Mouse (Mus musculus): ENCODE data around the gene Npsr1.

Npsr1 gene

GRCm38 (mm10) chr9:24097696-24098095 lies at the start of gene Npsr1:
Gene Npsr1 (plus strand): TSS chr9:24097996.
- in situ Hi-C loops (cut with MboI), result no loop called here

GRCm38 (mm10) chr9:24051538-24051937 lies 46.3 kb upstream of the Npsr1 start:
- in situ Hi-C loops (cut with MboI), result no loop called here

- in situ Hi-C loops (cut with MboI), result no loop called here
Observed at GRCm38 (mm10) chr9:24063251-24063650, 34.5 kb upstream of the Npsr1 start.

DNA sequence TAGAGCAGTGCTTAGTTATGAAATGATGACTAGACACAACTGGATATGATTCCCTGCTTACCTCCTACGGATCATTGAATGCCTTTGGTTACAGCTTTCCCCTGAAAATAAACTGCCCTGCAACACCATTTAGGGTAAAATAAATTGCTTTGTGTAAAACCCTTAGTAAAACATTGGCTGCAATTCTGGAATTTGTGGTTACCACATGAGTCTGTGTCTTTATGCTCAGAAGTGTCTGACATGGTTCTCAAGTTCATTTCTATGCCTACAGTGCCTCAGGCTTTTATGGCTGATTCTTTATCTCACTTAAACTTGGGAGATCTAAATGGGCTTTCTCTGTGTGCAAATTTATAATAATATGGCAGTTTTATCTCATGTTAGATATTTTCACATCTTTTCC lies 26.1 kb upstream of the Npsr1 start:
- in situ Hi-C loops (cut with MboI), result no loop called here

DNA sequence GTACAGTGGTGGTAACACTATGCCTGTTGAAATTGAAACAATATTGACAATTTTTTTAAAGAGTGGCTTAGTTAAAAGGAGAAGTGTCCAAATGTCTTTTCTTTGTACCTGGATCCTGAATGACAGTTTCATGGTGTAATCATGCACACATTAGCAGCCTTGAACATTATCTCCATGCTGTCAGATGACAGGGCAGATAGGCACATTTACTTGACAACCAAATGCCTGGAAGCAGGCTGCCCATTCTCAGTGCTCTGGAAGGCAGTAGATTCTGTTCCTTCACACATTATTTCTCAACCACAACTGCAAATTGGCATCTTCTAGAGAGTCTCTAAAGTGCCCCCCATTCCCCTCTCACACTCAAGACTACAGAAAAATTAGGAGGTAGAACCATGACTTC lies 20.2 kb upstream of the Npsr1 start:
- in situ Hi-C loops (cut with MboI), result no loop called here

DNA sequence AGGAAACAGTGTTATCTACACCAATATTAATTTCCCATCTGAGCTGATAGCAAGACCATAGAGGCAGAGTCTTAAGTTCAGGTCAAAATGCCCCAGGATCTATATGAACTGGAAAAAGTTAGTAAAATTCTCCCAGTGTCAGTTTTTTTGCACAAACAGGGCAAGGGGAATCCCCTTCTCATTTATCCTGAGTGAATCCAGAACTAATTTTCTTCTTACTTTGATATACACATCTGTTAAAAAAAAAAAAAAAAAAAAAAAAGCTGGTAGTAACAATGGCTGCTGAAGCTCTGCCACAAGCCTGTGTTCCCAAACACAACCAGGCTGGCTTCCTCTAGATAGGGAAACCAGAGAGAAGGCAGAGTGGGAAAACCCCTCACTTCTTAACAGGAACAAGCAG lies 5.9 kb upstream of the Npsr1 start:
- in situ Hi-C loops (cut with MboI), result no loop called here

DNA sequence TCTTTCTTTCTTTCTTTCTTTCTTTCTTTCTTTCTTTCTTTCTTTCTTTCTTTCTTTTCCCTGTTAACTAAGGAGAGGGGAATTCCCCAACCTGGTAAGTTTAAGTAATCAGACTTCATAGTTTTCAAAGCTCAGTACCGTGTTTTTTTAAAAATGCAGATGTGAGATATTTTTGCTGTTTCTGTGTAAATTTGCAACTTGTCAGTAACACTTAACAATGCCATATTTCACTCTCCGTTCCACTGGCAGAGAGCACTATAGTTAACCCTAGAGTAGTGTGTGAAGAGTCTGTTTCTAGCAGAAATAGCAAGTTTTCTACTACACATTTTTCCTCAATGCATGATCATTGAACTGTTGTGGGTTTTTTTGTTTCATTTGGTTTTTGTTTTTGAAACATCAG lies 730 bp downstream of the Npsr1 start:
- in situ Hi-C loops (cut with MboI), result no loop called here

- in situ Hi-C loops (cut with MboI), result no loop called here
Observed at GRCm38 (mm10) chr9:24099631-24100030, 1.8 kb downstream of the Npsr1 start.

DNA sequence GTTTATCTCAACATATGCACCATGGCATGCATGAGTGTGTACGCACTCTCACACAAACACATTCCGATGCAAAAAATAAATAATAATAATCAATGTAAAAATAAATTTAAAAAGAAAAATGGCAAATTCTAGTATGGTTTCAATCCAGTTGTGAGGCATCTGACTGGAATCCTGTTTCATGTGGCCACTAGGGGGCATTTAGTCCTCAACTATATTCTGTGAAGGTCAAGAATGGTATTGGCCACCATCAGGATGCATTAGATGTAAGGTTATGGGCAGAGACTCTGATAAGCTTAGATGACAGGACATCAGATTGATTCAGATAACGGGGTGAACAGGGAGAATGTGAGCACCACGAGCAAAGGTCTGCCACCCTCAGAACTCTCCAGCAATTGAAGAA lies 21.6 kb downstream of the Npsr1 start:
- in situ Hi-C loops (cut with MboI), result no loop called here

- in situ Hi-C loops (cut with MboI), result no loop called here
Observed at GRCm38 (mm10) chr9:24133142-24133541, 35.3 kb downstream of the Npsr1 start.

- in situ Hi-C loops (cut with MboI), result no loop called here
Observed at GRCm38 (mm10) chr9:24136354-24136753, 38.6 kb downstream of the Npsr1 start.

- in situ Hi-C loops (cut with MboI), result no loop called here
Observed at GRCm38 (mm10) chr9:24144341-24144740, 46.5 kb downstream of the Npsr1 start.

- in situ Hi-C loops (cut with MboI), result no loop called here
Observed at GRCm38 (mm10) chr9:24157208-24157607, 59.4 kb downstream of the Npsr1 start.

DNA sequence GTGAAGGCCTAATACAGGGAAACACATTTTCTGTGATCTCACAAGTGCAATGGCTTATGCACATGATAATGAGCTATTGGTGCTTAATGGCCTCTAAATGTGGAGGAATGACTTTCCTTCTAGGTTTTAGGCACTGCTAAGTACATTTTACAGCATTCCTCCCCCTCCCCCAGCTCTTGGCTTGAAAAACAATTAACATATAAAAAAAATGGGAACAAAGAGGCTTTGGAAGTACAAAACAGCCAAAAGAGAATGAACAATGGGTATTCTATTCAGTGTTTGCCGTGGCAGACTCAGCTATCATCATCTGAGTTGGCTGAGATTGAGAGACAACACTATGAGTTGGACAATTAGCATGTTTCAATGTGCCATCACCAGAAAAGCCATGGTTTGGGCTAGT lies 62.6 kb downstream of the Npsr1 start:
- in situ Hi-C loops (cut with MboI), result no loop called here

- in situ Hi-C loops (cut with MboI), result no loop called here
Observed at GRCm38 (mm10) chr9:24168501-24168900, 70.7 kb downstream of the Npsr1 start.

- in situ Hi-C loops (cut with MboI), result no loop called here
Observed at GRCm38 (mm10) chr9:24170728-24171127, 72.9 kb downstream of the Npsr1 start.

DNA sequence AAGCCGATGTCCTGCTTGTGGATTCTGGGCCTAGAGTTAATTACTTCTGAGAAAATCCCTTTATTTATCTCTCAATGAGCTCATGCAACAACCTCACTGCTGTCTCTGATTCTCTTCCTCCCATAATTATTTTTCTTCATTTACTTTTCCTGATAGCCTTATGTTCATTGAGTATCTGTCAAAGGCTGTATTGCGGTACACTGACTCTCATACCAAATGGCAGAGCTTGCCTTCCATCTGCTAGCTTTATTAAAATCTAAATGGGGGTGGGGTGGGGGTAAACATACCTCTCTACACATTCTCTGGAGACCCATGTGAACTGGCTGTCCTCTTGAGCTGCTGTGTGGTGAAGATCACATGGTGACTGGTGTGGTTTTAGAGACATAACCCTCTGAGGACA lies 80.9 kb downstream of the Npsr1 start:
- in situ Hi-C loops (cut with MboI), result no loop called here

DNA sequence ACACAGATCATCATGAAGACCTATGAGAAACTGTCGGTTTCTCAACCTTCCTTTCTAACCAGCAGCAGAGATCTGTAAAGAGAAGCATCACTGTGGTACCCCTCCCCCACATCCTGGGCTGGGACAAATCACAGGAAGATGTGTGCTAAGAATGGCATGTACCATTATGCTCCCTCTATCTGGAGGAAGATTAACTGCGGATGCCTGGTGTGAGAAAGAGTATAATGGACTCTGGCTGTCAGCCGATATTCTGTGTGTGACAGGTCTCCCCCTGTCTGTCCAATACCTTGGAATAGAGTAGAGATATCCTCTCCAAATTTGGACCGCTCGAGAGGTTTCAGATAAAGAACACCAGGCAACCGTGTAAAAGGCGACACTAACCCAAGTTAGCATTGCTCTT lies 83.1 kb downstream of the Npsr1 start:
- in situ Hi-C loops (cut with MboI), result no loop called here

DNA sequence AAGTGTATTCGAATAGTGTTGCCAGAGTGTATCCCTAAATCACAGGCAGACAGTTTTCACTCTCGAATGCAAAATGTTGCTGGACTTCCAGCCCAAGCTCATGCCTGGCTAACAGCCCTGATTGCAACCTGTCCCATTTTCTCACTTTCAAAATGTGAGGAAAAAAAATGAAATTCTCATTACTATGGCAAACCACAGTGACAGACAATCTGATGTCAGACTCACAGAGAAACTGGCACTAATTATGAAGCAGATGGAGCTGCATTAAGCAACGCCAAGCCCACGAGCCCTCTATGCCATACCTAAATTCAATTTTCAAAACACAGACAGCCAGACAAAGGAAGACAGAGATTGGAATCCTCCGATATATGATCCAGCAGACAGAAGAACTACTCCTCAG lies 88.5 kb downstream of the Npsr1 start:
- in situ Hi-C loops (cut with MboI), result no loop called here

DNA sequence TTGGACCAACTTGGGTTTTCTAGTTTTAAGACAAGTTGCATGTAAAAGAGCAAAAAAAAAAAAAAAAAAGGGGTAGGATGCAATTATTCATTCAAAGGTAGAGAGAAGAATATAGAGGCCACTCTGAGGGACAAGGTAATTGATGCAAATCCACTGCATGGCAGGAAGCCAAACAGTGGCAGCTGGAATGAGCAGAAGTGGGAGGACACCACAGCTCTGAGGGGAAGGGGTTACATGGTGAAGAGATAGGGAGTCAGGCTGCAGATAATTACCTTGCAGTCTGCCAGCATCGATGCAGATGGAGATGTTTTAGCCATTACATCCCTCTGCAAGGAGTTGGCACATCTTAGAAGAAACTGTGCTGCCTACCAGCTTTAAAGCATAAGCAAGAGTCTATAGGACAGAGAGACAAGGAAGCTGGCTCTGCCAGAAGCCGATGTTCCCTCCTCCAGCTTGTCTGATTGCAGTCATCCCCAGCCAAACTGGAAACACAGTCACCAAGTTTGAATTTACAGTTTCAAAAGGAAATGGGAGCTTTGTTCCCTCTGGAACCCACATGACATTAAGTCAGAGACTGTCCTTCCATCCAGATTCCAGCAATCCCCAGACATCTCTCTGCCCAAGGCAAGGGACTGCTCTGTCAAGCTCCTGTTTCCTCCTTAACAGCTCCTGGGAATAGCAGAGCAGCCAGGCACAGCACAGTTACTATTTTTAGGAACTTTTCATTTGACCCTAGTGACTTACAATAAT lies 91.9 kb downstream of the Npsr1 start:
- in situ Hi-C loops (cut with MboI), result no loop called here

GRCm38 (mm10) chr9:24190261-24190588 lies 92.4 kb downstream of the Npsr1 start:
- in situ Hi-C loops (cut with MboI), result no loop called here

- in situ Hi-C loops (cut with MboI), result no loop called here
Observed at GRCm38 (mm10) chr9:24198254-24198653, 100.5 kb downstream of the Npsr1 start.

DNA sequence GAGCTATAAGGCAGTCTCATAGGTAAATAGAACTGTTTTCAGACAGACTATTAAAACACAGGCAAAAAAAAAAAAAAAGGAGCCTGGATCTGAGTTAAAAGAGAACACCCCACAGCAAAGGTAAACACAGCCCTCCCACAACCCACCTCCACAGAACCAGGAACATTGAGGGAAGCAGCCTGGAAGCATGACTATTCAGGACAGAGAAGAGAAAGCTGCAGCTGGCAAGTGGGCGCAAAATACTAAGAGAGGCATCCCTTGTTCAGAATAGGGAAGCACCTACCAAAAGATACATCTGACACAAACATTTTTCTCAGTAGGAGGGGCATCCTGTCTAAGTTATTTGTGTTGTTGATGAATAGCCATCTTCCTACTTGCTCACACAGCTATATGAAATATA lies 113.8 kb downstream of the Npsr1 start:
- in situ Hi-C loops (cut with MboI), result no loop called here

GRCm38 (mm10) chr9:24217721-24218120 lies 119.9 kb downstream of the Npsr1 start:
- in situ Hi-C loops (cut with MboI), result no loop called here
